Mouse (Mus musculus) cerebellum, adult 11 months (tissue): Measurements from ENCODE around the gene Maml3.

Experiments used
- DNase-seq: peaks from one replicate; pipeline ENCODE4 v3.0.0; 2022

Gene Maml3

DNA sequence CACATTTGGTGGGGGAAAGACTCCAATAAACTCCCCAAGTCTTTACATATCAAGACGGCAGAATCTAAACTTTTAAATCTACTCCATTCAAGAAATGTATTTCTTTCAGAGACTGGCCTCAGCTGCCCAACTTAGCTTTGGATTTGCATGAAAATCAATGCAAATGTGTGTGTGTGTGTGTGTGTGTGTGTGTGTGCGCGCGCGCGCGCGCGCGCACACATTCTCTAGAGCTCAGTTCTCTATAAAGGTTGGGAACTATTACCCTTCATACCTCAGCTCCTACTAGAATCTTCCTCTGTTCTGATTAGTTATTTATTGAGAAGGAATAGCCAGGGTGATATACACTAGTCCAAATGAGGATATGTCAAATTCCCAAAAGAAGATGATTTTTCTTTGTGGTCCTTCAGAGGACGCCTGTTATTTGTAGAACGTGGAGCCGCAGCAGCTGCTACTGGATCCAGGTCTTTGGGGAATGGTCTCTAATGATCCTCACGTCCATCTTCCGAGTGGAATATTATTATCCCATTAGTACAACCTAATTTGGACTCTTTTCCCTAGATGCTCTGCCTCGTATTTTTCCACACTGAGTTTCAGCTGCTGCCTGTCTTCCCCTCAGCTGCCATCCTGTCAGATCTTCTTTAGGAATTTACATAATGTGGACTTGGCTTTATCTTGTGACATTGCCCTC, 372.8 kb downstream of the Maml3 start:
- DNase-seq, result no peak

DNA sequence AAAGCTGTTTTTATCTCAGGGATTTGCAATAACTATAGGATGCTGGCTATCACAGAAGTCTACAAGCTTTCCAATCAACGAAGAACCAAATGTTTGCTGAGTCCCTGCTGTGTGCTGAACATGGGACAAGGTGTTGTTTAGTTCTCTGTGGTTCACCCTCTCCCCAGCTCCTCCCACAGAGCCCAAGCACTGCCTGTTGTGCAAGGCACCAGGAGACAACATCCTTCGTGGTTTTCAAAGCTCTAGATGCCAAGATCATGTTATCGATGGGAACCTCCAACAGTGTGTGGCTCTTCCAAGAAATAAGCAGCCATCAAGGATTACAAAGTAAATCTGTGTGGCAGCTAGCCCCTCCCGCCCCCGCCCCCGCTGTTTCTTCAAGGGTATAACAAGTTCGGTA, 374.2 kb downstream of the Maml3 start:
- no peak for DNase-seq

DNA sequence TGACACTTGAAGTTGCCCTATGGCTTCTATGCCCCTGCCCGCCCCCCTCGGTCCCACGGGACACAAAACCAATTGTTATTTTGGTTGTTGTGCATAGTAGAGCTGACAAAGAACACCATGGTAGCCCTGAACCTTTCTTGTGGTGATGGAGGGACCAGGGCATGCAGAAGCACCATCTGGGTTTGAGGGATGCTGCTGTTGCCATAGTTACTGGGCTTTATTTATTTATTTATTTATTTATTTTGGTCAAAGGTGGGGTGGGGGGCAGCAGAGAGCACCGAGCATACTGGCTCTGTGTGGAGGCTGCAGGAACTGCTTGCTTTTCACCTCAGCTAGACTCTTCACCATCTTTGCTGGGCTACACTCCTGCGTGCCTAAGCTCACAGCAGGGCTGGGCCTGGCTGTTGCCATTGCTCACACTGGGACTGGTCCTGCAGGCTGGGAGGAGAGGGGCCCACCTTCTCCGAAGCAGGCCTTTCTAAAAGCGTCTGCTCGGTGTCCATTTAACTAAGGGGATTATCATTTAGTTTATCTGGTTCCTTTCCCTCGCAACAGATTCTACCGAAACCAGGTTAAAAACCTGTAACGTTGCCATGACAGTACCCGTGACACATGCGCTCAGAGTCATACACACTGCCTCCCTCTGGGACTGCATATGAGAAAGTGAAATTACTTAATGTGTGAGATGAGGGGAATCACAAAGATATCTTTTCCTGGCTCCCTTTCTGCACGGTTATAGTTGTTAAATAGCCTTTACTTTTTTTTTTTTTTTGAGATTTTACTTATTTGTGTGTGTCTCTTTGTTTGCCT, 375.6 kb downstream of the Maml3 start:
- no peak for DNase-seq

DNA sequence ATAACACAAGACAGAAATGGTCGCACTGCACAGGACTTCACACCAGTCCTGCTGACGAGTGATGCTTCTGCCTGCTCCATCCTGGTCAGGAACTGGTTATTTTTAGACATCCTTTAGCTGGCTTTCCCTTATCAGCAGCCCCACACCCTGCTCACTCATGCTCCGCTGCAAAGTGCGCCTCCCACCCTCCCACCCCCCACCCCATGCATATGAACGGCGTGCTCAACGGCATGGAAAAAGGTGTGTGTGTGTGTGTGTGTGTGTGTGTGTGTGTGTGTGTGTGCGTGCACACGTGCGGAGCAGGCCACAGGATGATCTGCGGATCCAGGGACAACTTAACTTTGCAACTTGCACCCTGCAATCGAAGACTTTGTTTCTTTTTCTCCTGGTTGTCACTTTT, 376.4 kb downstream of the Maml3 start:
- DNase-seq, result no peak

DNA sequence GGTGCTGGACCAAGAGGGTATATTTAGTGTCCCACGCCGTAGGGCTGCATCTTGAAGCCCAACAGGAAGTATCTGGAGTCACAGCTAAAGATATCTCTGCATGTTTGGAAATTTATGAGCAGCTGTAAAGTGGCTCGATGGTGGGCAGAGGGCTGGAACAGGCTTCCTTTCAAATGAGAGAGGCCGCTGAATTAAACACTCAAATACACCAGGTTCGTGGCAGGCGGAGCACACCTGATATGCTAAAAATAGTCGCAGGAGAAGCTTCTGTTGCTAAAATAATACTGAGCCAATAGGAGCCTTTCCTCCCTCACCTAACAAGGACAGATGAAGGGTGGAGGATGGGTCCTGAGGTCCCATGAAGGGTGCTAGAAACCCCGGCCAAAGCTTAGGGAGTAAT, 376.9 kb downstream of the Maml3 start:
- DNase-seq, result no peak

DNA sequence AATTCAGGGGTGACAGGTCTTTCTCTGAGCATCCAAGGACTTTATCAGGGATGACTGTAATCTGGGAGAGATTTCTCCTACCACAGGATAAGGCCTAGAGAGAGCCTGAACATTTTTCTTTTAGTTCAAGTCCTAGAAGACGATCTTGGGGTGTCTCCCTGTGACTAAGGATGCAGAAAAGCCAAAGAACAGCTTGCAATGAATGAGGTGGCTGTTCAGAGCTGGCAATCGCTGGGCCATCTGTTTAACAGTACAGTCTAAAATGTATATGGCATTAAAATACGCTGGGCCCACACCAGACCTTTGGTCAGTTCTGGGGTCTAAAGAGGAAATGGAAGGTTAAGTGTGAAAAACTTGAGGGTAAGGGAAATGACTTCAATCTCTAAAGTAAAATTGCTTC, 377.4 kb downstream of the Maml3 start:
- no peak for DNase-seq

DNA sequence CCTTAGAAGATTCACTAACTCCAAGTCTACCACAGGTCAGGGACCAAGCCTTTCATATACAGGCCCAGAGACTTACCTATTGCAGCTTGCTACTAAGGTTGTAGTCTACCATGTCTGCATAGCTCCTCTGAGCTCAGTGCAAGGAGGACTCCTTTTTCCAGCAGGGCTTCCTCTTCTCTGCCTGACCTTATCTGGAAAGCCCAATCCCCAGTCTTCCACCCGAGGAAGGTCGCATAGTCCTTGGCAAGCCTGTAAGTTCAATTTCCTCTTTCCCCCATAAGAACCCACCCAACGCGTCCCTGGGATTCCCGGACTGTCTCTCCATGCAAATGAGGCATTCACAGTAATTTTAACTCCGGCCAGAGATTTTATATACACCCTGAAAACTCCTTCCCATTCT, 378.6 kb downstream of the Maml3 start:
- no peak for DNase-seq

DNA sequence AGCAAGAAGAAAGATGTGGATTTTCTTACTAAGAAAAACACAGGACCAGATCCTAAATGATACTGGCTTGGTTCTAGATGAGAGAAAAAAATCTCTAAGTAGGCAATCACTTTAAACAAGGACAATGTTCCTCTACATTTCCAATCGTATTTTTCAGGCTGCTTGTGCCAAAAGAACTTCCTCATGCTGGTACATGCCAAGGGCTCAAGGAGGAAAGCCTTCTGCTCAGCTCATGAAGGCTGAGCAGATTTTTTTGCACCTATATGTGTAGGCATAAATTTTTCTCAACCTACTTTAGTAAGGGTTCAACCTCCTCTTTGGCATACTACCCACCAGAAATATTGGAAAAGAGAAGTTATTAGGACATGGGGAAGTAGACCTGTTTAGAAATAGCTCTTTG, 384.9 kb downstream of the Maml3 start:
- no peak for DNase-seq

DNA sequence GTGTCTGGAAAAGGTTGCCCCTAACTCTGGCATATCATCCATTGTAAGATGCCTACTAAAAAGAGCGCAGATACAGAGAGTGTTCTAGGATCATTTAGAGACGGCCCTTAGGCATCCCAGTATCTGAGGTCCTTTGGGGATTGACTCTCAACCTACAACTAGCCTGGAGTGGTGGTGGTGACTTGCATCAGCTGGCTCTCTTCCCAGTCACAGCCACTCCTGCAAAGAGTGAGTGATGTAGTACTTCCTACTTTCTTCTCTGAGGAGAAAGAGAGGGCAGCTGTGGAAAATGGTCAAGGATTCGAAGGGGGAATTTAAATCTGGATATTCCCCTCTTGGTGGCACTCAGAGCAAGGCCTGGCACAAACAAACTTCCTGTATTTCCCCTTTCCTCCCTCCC, 385.5 kb downstream of the Maml3 start:
- no peak for DNase-seq

DNA sequence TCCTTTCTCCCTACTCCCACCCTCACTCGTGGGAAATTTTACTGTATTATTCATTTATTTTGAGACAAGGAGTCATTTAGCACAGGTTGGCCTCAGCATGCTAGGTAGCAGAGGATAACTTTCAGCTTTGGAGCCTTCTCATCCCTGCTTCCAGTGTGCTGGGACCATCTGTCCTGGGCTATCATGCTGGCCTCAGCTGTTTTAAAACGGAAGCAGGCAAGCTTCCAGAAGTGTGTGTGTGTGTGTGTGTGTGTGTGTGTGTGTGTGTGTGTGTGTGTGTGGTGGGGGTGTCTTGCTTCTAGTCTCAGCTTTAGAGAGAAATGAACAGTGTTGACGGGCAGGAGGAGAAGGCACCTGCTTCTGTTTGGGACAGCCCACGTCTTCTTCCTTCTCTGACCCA, 387.0 kb downstream of the Maml3 start:
- DNase-seq, result no peak

DNA sequence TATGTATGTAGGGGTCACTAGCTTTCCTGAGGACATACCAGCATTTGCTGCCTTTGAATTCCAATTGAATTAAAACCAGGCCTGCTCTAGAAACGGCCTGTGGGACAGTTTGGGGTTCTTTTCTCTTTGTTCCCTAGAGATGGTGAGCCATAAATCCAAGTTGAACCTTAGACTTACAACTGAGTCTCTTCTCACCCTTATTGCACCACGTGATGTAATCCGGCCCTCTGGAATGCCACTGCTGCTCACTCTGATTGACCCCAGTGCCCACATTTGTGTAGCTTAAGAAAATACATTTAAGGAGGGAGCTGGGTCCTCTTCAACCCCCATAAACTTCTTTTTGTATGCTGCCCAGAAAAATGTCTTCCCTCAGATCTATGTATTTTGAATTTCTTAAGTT, 387.4 kb downstream of the Maml3 start:
- no peak for DNase-seq

DNA sequence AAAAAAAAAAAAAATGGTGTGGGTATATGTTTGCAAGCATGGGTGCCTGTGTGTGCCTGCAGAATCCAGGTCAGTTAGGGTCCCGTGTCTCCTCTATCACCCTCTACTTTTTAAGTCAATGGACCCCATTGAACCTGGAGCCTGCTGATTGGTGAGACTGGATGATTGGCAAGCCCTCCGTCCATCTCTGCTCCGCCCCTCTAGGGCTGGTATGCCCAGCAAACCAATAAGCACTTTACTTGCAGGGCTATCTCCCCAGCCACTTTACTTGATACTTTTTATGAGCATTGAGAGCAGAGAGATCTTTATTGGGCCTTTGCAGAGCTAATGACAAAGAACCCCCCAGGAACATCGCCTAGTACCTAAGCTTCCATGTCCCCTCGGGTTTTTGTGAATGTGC, 390.4 kb downstream of the Maml3 start:
- no peak for DNase-seq

DNA sequence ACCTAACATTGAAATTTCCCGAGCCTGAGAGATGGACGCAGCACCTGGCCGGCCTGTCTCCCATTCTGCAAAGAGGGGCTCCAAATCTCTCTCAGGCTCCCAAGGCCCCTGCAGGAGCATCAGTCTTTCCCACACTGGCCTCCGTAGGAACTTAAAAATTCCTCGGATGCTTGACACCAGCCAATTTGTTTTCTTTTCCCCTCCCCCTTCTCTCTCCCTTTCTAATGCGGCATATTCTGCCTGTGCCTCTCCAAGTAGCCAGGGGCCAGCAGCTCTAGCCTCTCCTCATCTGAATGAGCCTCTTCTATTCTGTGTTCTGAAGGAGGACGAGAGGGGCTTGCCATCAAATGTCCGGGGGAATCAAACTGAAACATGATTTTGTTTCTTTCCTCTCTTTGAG, 391.6 kb downstream of the Maml3 start:
- DNase-seq, result no peak

DNA sequence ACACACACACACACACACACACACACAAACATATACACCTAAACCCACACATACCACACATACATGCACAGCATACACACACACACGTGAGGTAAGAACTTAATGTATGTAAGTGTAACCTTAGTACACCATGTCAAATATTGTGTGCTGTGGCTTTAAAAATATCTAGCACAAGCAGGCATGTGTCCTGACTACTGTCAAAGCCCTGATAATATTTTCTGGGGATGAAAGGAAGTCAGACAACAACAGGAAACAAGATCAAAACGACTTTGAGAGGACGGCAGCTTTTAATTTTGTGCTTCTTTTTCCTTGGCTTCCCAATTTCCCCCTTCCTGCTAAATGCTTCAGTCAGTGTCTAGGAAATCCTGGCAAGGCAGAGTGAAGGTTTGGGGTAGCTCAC, 392.5 kb downstream of the Maml3 start:
- DNase-seq, result no peak

DNA sequence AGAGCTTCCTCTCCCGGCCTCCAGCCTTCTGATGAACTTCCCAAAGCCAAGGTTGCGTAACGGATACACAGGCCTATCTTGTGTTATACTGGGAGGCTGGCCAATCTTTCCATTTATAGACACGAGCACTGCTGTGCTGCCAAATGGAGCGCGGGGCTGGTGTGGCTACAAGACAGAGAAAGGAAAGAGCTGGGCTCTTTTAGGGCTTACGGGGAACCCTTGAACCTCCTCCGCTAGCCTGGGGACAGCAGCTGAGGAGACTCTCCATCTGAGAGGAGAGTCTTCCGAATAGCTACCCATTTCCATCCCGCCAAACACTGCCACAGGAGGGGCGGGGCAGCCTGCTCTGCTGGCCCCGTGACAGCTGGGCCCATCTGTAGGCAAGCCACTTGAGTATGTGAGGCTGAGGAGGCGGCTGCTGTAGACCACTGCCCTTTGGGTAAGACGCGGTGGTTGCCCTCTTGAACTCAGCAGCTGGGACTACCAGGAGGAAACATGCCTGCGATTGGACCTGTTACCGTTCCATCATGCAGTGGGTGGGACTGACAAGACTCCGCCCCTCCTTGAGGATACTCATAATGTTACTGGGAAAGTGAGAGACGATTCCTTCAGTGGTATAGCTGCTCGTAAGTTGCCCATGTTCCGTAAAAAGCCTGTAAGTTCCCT, 396.0 kb downstream of the Maml3 start:
- peak; percentile 85 for DNase-seq

DNA sequence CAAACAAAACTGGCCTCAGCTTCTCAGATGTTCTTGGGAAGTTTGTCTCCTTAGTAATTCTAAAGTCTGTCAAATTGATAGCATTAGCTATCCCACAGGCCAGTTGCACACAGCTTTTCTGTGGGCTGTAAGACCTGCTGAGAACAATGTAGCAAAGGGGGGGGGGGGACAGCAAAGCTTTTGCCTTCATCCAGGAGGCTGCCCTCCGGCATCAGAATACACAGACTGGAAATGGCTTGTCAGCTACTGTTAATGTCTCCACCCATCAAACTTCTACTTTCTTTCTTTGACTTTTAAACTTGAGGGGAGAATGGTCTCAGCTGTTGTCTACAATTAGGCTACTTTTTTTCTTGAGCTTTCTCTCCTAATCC, 396.5 kb downstream of the Maml3 start:
- DNase-seq, result no peak

DNA sequence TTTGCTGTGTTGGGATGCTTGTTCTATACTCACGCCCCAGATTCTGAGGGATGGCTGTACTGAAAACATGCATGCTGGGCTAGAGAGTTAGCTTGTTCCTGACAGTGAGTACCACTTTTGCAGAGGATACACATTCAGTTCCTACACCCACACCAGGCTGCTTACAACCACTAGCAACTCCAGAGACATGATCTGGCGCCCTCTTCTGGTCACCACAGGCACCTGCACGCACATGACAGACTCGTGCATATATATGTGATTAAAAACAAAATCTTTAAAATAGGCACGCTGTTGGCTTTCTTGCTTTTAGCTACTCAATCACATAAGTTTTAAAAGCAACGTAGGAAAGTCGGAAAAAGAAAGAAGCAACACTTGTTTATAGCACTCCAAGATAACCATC, 399.7 kb downstream of the Maml3 start:
- no peak for DNase-seq

DNA sequence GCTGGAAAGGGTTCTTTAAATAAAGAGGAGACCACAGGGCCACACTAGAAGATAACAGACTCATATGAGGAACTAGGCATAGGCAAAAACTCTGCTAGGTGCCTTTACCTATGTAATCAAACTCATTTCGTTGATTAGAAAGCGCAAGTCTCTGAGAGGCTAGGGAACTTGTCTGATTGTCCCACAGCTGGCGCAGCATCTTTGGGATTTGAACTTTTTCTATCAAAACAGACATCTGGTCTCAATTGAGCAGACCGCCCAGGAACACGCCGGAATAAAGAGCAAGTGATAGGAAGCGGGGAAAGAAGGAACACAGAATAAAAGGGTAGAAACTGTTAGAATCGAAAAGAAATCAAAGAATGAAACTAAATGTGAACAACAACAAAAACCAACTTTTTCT, 401.4 kb downstream of the Maml3 start:
- no peak for DNase-seq

DNA sequence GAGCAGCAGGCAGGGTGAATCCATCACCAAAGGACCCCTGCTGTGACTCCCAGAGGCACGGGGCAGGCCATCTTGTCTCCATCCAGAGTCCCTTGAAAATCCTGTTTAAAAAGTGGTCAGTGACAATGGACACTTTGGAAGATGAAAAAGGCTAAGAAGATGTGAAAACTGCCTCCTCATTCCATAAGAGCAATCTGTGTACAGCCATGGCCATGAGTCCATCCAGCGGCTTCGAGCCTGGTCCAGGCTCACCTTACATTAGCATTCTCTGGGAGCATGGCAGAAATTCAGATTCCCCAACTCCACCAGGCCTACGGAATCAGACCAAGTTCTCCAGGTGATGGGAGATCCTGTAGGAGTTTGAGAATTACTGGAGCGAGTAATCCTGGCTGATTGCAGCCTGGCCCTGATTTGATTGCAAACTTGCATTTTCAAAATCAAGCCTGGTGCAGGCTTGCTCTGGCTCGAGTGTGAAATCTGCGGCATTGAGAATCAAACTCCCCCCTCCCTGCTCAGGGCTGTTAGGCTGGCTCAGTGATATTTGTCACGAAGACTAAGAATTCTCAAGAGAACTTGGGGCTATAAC, 402.1 kb downstream of the Maml3 start:
- DNase-seq, result no peak

DNA sequence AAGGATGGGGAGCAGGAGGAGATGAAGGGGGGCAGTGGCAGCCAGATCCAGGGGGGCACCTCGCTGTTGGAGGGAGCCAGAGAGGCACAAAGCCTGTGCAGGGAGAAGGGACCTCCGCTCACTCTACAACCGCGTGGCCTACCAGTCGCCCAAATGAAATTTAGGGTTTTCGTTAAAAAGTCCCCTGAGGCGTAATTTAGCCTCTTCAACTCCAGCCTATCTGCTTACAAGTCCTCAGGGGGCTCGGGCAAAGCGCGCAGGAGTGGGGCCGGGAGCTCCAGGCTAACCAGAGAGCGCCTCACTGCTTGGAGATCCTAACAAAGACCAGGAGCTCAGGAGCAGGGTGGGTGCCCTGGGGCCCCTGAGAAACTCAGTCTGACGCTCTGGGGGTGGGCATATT, 402.9 kb downstream of the Maml3 start:
- peak; percentile 59 for DNase-seq

DNA sequence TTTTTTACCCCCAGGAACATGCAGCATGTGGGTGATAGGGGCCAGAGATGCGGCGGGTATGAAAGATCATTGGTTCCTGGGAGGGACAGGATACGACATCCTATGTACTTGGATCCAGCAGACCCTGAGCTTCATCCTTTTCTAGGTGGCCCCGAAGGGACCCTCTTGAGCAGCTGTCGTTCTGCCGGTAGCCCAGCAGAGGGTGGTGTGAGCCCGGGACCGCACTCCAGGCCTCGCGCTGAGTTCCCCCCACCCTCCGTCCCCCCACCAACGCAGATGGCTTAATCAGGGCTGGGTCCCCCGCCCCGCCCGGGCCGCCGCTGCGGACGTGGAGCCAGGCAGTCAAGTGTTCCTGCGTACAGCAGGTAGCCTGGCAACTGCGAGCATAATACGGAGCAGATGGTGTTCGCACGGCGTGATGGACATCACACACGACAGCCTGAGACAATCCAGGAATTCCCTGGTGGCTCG, 403.6 kb downstream of the Maml3 start:
- DNase-seq, result peak; percentile 95

DNA sequence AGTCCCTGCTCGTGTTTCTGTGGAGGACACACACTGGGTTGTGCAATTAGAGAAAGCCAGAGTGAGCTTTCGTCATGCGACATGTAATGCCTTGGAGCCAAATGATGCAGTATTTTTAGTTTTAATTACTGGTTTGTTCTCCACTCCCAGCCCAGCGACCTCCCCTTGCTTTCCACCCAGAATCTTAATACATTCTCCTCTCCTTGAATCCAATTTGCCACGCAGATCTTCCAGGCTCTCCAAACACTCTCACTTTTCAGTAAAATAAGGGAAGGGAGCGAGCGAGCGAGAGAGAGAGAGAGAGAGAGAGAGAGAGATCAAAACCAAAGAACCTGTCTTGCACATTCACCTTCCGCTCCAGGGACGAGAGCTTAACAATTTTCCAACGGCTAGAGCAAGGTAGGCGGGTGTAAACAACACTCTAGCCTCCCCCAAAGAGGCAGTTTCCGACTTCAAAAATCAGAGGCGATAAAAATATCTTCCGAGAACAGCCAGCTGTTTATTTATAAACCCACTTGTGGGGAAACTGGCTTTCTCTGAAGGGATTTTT, 404.1 kb downstream of the Maml3 start:
- DNase-seq, result no peak

DNA sequence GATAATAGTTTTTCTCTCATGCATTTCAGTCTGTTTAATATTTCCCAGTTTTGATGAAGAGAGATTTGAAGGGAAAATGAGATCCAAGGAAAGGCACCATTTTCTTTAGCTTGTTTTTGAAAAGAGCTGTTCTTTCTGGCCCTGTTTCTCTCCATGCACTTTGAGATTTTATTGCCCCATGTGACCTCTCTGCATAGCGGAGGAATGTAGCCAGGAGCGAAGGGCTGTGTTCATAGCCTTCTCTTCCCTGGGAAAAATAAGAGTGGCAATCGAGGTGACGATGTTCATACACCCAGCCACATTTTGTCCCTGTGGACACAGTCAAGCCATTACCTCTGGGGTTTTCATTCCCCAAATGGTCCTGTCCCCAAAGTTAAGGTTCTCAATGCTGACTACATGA, 404.8 kb downstream of the Maml3 start:
- no peak for DNase-seq

DNA sequence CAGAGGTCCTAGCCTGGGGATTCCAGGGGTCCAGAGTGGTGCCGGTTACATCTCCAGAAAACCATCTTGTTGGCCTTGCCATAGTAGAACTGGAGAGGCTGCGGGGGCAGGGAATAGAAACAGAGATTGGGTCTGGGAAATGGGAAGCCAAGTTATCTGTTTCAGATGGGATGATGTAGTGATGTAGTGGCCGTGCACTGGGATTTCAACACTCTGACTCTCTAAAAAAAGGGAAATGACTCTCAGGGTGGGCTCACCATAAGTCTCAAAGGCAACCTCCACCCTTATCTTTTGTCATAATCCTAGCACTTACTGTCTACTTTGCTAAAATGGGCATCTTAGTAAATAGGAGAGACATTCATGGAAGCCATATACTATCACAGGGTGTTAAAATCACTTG, 406.9 kb downstream of the Maml3 start:
- DNase-seq, result no peak
